Mouse (Mus musculus) ES-Bruce4 (cell line): ENCODE data around the gene Scfd1. TPM values are rescaled to one million over a fixed set of nuclear protein-coding genes. Genes with fewer than 3 reads are reported as not detected.
A peak's percentile ranks its signal among the peaks of the same experiment; 100 is the strongest.

Source experiments
- H3K27ac ChIP-seq: 2 replicates; pipeline ENCODE4 v1.5.1; 2012; ENCODE audit warnings: low read length, inconsistent platforms; ENCODE audit not compliant: insufficient read depth
- H3K27me3 ChIP-seq: 2 replicates; pipeline ENCODE4 v1.6.1; 2012; ENCODE audit warnings: mild to moderate bottlenecking, low read length, inconsistent platforms; ENCODE audit not compliant: control insufficient read depth, poor library complexity, insufficient read depth, severe bottlenecking
- H3K36me3 ChIP-seq: 2 replicates; pipeline ENCODE4 v1.6.1; 2012; ENCODE audit warnings: inconsistent platforms, mild to moderate bottlenecking, low read length, moderate library complexity; ENCODE audit not compliant: control insufficient read depth, poor library complexity, insufficient read depth, severe bottlenecking
- H3K4me1 ChIP-seq: one replicate; pipeline ENCODE4 v1.8.1; 2011; ENCODE audit warnings: low read length; ENCODE audit not compliant: control insufficient read depth, insufficient read depth
- H3K4me3 ChIP-seq: 2 replicates; pipeline ENCODE4 v1.5.1; 2011; ENCODE audit warnings: low read depth, mild to moderate bottlenecking, low read length
- H3K9ac ChIP-seq: 2 replicates; pipeline ENCODE4 v1.6.1; 2012; ENCODE audit warnings: low read depth, mild to moderate bottlenecking, inconsistent platforms; ENCODE audit not compliant: poor library complexity, severe bottlenecking
- H3K9me3 ChIP-seq: replicated peaks from 2 replicates; pipeline ENCODE4 v1.6.1; 2012; ENCODE audit warnings: mild to moderate bottlenecking, low read length, inconsistent platforms; ENCODE audit not compliant: control insufficient read depth, poor library complexity, insufficient read depth, severe bottlenecking
- CTCF ChIP-seq: IDR thresholded peaks from one replicate; pipeline ENCODE4 v1.8.1; 2011; ENCODE audit warnings: low read depth, low read length
- EP300 ChIP-seq: IDR thresholded peaks from 2 replicates; pipeline ENCODE4 v1.6.1; 2011; ENCODE audit warnings: low read depth, low read length; ENCODE audit not compliant: insufficient read depth
- POLR2A ChIP-seq: IDR thresholded peaks from one replicate; pipeline ENCODE4 v1.8.1; 2011; ENCODE audit warnings: low read length; ENCODE audit not compliant: insufficient read depth
- polyA plus RNA-seq: library from polyadenylated mRNA; stranded (reverse); fragments of >200 nt; gene quantifications from 2 replicates; pipeline ENCODE4 v1.2.4, GENCODE M21; 2011; ENCODE audit warnings: low read depth; ENCODE audit not compliant: missing spikeins, insufficient read depth, insufficient read length

The Scfd1 gene
- polyA plus RNA-seq, 1 experiment: 68.5 TPM

DNA sequence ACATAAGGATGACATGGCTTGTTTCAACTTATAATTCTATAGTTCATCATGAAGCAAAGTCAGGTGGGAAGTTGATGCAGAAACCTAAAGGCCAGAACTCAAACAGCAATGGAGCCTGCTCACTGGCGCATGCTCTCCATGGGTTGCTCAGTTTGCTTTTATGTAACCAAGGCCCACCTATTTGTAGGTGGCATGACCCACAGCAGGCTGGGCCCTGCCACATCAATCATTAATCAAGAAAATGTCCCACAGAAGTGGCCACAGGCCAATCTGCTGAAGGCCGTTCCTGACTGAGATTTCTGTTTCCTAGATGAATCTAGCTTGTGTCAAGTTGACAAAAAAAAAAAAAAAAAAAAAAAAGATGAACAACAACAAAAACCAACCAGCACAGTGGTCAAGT lies 103.9 kb downstream of the Scfd1 start:
- H3K27ac ChIP-seq: no peak overlapping the region
- no peaks in the 10 kb centered on the region for H3K27me3 ChIP-seq
- no peak overlapping the region for H3K9ac ChIP-seq
- H3K4me3 ChIP-seq: no peak overlapping the region
- no peaks in the 10 kb centered on the region for H3K4me1 ChIP-seq
- no peak for TF ChIP-seq CTCF
- no peak for TF ChIP-seq EP300
- TF ChIP-seq POLR2A: no peak
- H3K9me3 ChIP-seq: no peaks in the 10 kb centered on the region
- H3K36me3 ChIP-seq: no peaks in the 10 kb centered on the region

DNA sequence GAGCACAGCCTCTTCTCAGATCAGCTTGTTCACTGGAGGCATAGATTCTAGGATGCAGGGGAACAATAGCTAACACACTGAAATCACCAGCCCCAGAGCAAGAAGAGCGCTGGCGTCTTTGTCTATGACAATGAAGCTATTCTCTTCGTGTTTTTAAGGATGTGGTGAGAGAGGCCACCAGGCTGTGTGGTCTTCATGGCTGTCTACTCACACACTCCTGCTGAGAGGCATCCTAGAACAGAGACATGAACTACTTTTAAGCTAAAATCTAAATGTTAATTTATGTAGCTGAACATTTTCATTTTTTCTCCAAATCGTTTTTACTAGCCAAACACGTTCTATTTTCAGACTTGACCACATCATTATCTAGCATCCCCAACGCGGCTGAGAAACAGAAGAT lies 114.7 kb downstream of the Scfd1 start:
- no peak overlapping the region for H3K9ac ChIP-seq
- TF ChIP-seq CTCF (no peak), EP300 (no peak), POLR2A (no peak)

DNA sequence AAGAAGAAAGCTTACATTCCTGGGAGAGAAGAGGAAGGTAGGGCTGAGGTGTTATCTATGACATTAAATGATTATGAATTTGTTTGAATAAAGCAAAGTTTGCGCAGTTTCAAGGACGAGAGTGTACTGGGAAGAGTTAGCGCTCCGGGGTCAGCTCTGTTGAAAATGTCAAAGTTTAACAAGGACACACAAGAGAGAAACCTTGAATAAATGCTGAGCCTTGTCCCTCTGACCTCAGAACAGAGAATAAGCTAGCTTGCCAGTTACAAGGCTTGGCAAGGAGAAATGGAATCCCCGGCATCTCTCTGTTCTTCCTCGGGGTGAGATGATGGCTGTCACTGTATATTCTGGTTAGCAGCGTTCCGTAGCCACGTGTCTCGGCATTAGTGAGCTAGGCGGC lies 116.2 kb downstream of the Scfd1 start:
- Histone ChIP-seq H3K9ac (no peak overlapping the region), H3K36me3 (no peaks in the 10 kb centered on the region), H3K27ac (no peak overlapping the region), H3K27me3 (no peaks in the 10 kb centered on the region; the same call in 1 of the 2 replicates), H3K4me1 (no peaks in the 10 kb centered on the region), H3K4me3 (no peak overlapping the region), H3K9me3 (no peaks in the 10 kb centered on the region)
- TF ChIP-seq POLR2A: no peak
- TF ChIP-seq EP300: no peak
- no peak for TF ChIP-seq CTCF

More for the DNA sequence above, 114.7 kb downstream of the Scfd1 start:
- no peak overlapping the region for H3K4me3 ChIP-seq
- no peaks in the 10 kb centered on the region for H3K4me1 ChIP-seq
- H3K27me3 ChIP-seq: no peaks in the 10 kb centered on the region; the same call in 1 of the 2 replicates
- H3K9me3 ChIP-seq: no peaks in the 10 kb centered on the region
- H3K27ac ChIP-seq: no peak overlapping the region
- no peaks in the 10 kb centered on the region for H3K36me3 ChIP-seq

DNA sequence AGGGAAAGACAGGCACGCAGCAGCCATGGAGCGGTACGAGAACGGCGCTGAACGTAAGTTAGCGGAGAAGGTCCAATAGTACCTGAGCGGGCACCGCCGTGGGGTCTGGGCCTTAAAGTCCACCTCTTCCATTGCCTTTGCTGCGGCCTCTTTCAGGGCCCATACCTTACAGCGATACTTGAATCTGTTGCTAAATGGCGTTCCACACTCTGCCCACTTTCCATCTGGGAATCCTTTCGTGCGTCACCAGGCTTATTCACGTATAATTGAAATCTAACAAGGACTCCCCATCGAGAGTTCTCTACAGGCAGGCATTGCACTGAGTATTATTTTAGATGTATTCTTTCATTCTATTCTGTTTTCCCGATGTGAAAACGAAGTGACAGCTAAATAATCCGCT lies 117.3 kb downstream of the Scfd1 start:
- no peaks in the 10 kb centered on the region; the same call in 1 of the 2 replicates for H3K27me3 ChIP-seq
- H3K9ac ChIP-seq: no peak overlapping the region
- H3K36me3 ChIP-seq: no peaks in the 10 kb centered on the region
- no peak for TF ChIP-seq EP300
- TF ChIP-seq POLR2A: no peak
- TF ChIP-seq CTCF: no peak
- no peak overlapping the region for H3K27ac ChIP-seq
- no peaks in the 10 kb centered on the region for H3K4me1 ChIP-seq
- no peaks in the 10 kb centered on the region for H3K9me3 ChIP-seq
- peak overlapping the region; percentile 32 for H3K4me3 ChIP-seq

Other genes with a start within 250 kb of the Scfd1 start
- gene G2e3, start 29.4 kb upstream of the Scfd1 start, polyA plus RNA-seq: 67.0 and 75.9 TPM in 2 replicates
- 3.1 and 4.3 TPM in 2 replicates for gene Coch, start 215.8 kb downstream of the Scfd1 start, polyA plus RNA-seq